Mouse (Mus musculus) myocyte (in vitro differentiated cells): ENCODE measurements around the gene Pitpnm3. TPM values are rescaled to one million over a fixed set of nuclear protein-coding genes. Genes with fewer than 3 reads are reported as not detected.

Experiments used
- H3K27me3 ChIP-seq: one replicate; pipeline ENCODE4 v1.6.1; 2011; ENCODE audit not compliant: control insufficient read depth, insufficient read depth, insufficient read length
- H3K36me3 ChIP-seq: one replicate; pipeline ENCODE4 v1.6.1; 2011; ENCODE audit not compliant: control insufficient read depth, insufficient read depth
- H3K4me2 ChIP-seq: one replicate; pipeline ENCODE4 v1.6.1; 2011; ENCODE audit warnings: low read depth, control low read depth
- H3K4me3 ChIP-seq: one replicate; pipeline ENCODE4 v1.5.1; 2011; ENCODE audit warnings: mild to moderate bottlenecking, control low read depth, moderate library complexity
- H3K79me2 ChIP-seq: one replicate; pipeline ENCODE4 v1.6.1; 2011; ENCODE audit not compliant: control insufficient read depth, insufficient read depth
- H3ac ChIP-seq: one replicate; pipeline ENCODE4 v1.6.1; 2011; ENCODE audit not compliant: control insufficient read depth, insufficient read length
- CEBPB ChIP-seq: IDR thresholded peaks from 2 replicates; pipeline ENCODE4 v1.6.1; 2011; ENCODE audit warnings: mild to moderate bottlenecking, moderate library complexity; ENCODE audit not compliant: poor library complexity, insufficient read depth, severe bottlenecking
- E2F4 ChIP-seq: IDR thresholded peaks from one replicate; pipeline ENCODE4 v1.6.1; 2011; ENCODE audit warnings: mild to moderate bottlenecking, control low read depth, moderate library complexity; ENCODE audit not compliant: insufficient read depth
- MAX ChIP-seq: IDR thresholded peaks from one replicate; pipeline ENCODE4 v1.6.1; 2011; ENCODE audit warnings: low read depth, mild to moderate bottlenecking, control low read depth
- MYOD1 ChIP-seq, 3 experiments: IDR thresholded peaks; one replicate each; pipeline ENCODE4 v1.6.1; 2011; ENCODE audit warnings: control low read depth in 2 of 3, low read depth in 2 of 3, mild to moderate bottlenecking in 2 of 3, moderate library complexity in 1 of 3; ENCODE audit not compliant: insufficient read length in 2 of 3, control insufficient read depth in 1 of 3
- MYOG ChIP-seq, 3 experiments: IDR thresholded peaks; one replicate each; pipeline ENCODE4 v1.6.1; 2011; ENCODE audit warnings: control low read depth in 2 of 3, low read depth in 2 of 3, mild to moderate bottlenecking in 2 of 3; ENCODE audit not compliant: insufficient read length in 2 of 3, control insufficient read depth in 1 of 3, insufficient read depth in 1 of 3
- POLR2A ChIP-seq: IDR thresholded peaks from one replicate; pipeline ENCODE4 v1.6.1; 2011; ENCODE audit warnings: low read depth, mild to moderate bottlenecking, control low read depth, moderate library complexity; ENCODE audit not compliant: insufficient read length
- POLR2AphosphoS2 ChIP-seq: IDR thresholded peaks from one replicate; pipeline ENCODE4 v1.6.1; 2011; ENCODE audit warnings: low read depth, control low read depth; ENCODE audit not compliant: insufficient read length
- REST ChIP-seq: IDR thresholded peaks from one replicate; pipeline ENCODE4 v1.6.1; 2011; ENCODE audit warnings: mild to moderate bottlenecking, control low read depth, moderate library complexity; ENCODE audit not compliant: insufficient read depth, insufficient read length
- SRF ChIP-seq: IDR thresholded peaks from one replicate; pipeline ENCODE4 v1.6.1; 2011; ENCODE audit warnings: low read depth; ENCODE audit not compliant: control insufficient read depth, insufficient read length
- TCF12 ChIP-seq: IDR thresholded peaks from one replicate; pipeline ENCODE4 v1.6.1; 2011; ENCODE audit warnings: mild to moderate bottlenecking, control low read depth; ENCODE audit not compliant: poor library complexity, insufficient read depth, severe bottlenecking
- TCF3 ChIP-seq: IDR thresholded peaks from one replicate; pipeline ENCODE4 v1.6.1; 2011; ENCODE audit warnings: low read depth, control low read depth; ENCODE audit not compliant: insufficient read length
- USF1 ChIP-seq: IDR thresholded peaks from one replicate; pipeline ENCODE4 v1.6.1; 2011; ENCODE audit warnings: low read depth, mild to moderate bottlenecking, control low read depth, moderate library complexity
- polyA plus RNA-seq: library from polyadenylated mRNA; unstranded; fragments of >200 nt; fragmentation: generic; extraction: Trizol; gene quantifications from one replicate; pipeline ENCODE4 v1.2.1, GENCODE M21; 2012; ENCODE audit warnings: missing spikeins

Gene Pitpnm3
- polyA plus RNA-seq, 1 experiment = 0.04 TPM

GRCm38 (mm10) chr11:72057166-72057565, 78.4 kb downstream of the Pitpnm3 start:
- H3K4me3 ChIP-seq = no peak overlapping the region
- TF ChIP-seq USF1 (no peak), TCF12 (no peak), REST (no peak), SRF (no peak), E2F4 (no peak), MYOG (IDR thresholded peaks at IDR 0.05; ENCODE audit: control insufficient read depth in 1 of 3, insufficient read depth in 1 of 3, insufficient read length in 2 of 3, low read depth in 2 of 3) (no peak), POLR2A (no peak), CEBPB (no peak), MAX (no peak), POLR2AphosphoS2 (no peak), MYOD1 (IDR thresholded peaks at IDR 0.05; ENCODE audit: control insufficient read depth in 1 of 3, insufficient read length in 2 of 3, low read depth in 2 of 3) (no peak), TCF3 (no peak)
- H3K36me3 ChIP-seq = no peaks in the 10 kb centered on the region
- peaks cover 4% of the 10 kb centered on the region for H3K27me3 ChIP-seq
- no peak overlapping the region for H3K4me2 ChIP-seq
- no peak overlapping the region for H3ac ChIP-seq
- no peaks in the 10 kb centered on the region for H3K79me2 ChIP-seq

GRCm38 (mm10) chr11:72055176-72055575, 80.4 kb downstream of the Pitpnm3 start:
- no peak for TF ChIP-seq SRF
- no peak for TF ChIP-seq REST
- TF ChIP-seq POLR2AphosphoS2 = no peak
- TF ChIP-seq MYOD1 (IDR thresholded peaks at IDR 0.05; ENCODE audit: control insufficient read depth in 1 of 3, insufficient read length in 2 of 3, low read depth in 2 of 3) = no peak
- no peak for TF ChIP-seq TCF12
- TF ChIP-seq MAX = no peak
- TF ChIP-seq TCF3 = no peak
- no peak for TF ChIP-seq E2F4
- no peak for TF ChIP-seq USF1
- H3K4me3 ChIP-seq = no peak overlapping the region
- H3K79me2 ChIP-seq = no peaks in the 10 kb centered on the region
- H3K4me2 ChIP-seq = no peak overlapping the region
- H3ac ChIP-seq = no peak overlapping the region
- peaks cover 4% of the 10 kb centered on the region for H3K27me3 ChIP-seq
- no peaks in the 10 kb centered on the region for H3K36me3 ChIP-seq

GRCm38 (mm10) chr11:72052636-72053035, 82.9 kb downstream of the Pitpnm3 start:
- Histone ChIP-seq H3K36me3 (peaks cover under 1% of the 10 kb centered on the region), H3K4me2 (no peak overlapping the region), H3K27me3 (no peaks in the 10 kb centered on the region), H3ac (no peak overlapping the region), H3K79me2 (no peaks in the 10 kb centered on the region), H3K4me3 (no peak overlapping the region)
- TF ChIP-seq SRF (no peak), MAX (peak; percentile 38), TCF3 (no peak), USF1 (no peak)

GRCm38 (mm10) chr11:72052221-72052620, 83.4 kb downstream of the Pitpnm3 start:
- Histone ChIP-seq H3K79me2 (no peaks in the 10 kb centered on the region), H3K27me3 (no peaks in the 10 kb centered on the region), H3K4me2 (no peak overlapping the region), H3ac (no peak overlapping the region), H3K4me3 (no peak overlapping the region), H3K36me3 (peaks cover 5% of the 10 kb centered on the region)
- no peak for TF ChIP-seq TCF3
- TF ChIP-seq SRF = no peak
- TF ChIP-seq REST = no peak
- no peak for TF ChIP-seq POLR2AphosphoS2
- TF ChIP-seq POLR2A = no peak
- no peak for TF ChIP-seq MYOD1 (IDR thresholded peaks at IDR 0.05; ENCODE audit: control insufficient read depth in 1 of 3, insufficient read length in 2 of 3, low read depth in 2 of 3)
- TF ChIP-seq TCF12 = no peak
- TF ChIP-seq USF1 = no peak

- peak overlapping the region; percentile 24 for H3K4me2 ChIP-seq
- TF ChIP-seq POLR2A (no peak), MYOD1 (IDR thresholded peaks at IDR 0.05; ENCODE audit: control insufficient read depth in 1 of 3, insufficient read length in 2 of 3, low read depth in 2 of 3) (no peak), TCF3 (no peak), MAX (no peak)
- H3K27me3 ChIP-seq = no peaks in the 10 kb centered on the region
- peaks cover 12% of the 10 kb centered on the region for H3K36me3 ChIP-seq
- no peak overlapping the region for H3ac ChIP-seq
- H3K79me2 ChIP-seq = no peaks in the 10 kb centered on the region
- no peak overlapping the region for H3K4me3 ChIP-seq
Measured at GRCm38 (mm10) chr11:72050895-72051858, 84.4 kb downstream of the Pitpnm3 start.
